Mouse (Mus musculus): ENCODE results near the gene Mybbp1a. TPM values are rescaled to one million over a fixed set of nuclear protein-coding genes. Genes with fewer than 3 reads are reported as not detected.

The Mybbp1a gene
- total and polyA plus RNA-seq, 2 experiments from 2014 or later: 38.0 to 52.4 TPM

DNA sequence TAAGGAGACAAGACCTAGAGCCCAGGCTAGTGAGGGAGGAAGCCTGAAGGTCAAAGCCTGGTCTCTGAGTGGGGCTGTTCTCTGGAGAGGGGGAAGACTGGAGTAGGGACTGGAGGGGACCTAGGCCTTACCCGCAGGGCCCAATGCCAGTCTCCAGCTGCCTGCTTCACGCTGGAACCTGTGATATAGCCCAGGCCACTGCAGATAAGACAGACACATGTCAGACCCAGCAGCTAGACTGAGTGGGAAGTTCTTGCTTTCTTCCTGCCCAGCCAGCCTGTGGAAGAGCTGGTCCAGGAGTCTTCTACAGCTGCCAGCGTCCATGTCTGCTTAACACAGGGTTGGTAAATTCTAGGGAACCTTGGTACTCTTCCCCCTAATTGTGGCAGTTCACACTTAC lies 17.3 kb downstream of the Mybbp1a start:
- Histone ChIP-seq H3K36me3 (ENCODE audit: insufficient read depth) (peaks cover 47% of the 10 kb centered on the region), H3K9ac (no peak overlapping the region), H3K27ac (ENCODE audit: low read depth, low read length) (no peak overlapping the region; the same call in 1 of the 2 replicates), H3K4me2 (ENCODE audit: low read depth) (no peak overlapping the region), H3K27me3 (ENCODE audit: insufficient read depth, low read length) (no peaks in the 10 kb centered on the region), H3K4me3 (ENCODE audit: low read depth, low read length) (no peak overlapping the region), H3K9me3 (ENCODE audit: low read length) (no peaks in the 10 kb centered on the region), H3K4me1 (ENCODE audit: insufficient read depth) (no peaks in the 10 kb centered on the region)
- DNase-seq (no peak), ATAC-seq (no peak)
- no peak for TF ChIP-seq CTCF (IDR thresholded peaks at IDR 0.05; ENCODE audit: low read depth)
- 88% methylated on average over 3 of the region's 3 CpGs for WGBS

- DNase-seq (no peak), ATAC-seq (no peak)
- no peak overlapping the region for H3K27ac ChIP-seq (ENCODE audit: low read depth, low read length)
- TF ChIP-seq CTCF (IDR thresholded peaks at IDR 0.05; ENCODE audit: low read depth): no peak
- H3K4me2 ChIP-seq (ENCODE audit: low read depth): no peak overlapping the region
- H3K9ac ChIP-seq: no peak overlapping the region
- WGBS: 68% methylated on average over 5 of the region's 5 CpGs
- H3K4me1 ChIP-seq (ENCODE audit: insufficient read depth): no peaks in the 10 kb centered on the region
- H3K4me3 ChIP-seq (ENCODE audit: low read depth, low read length): no peak overlapping the region
- H3K36me3 ChIP-seq (ENCODE audit: insufficient read depth): peaks cover 42% of the 10 kb centered on the region
- no peaks in the 10 kb centered on the region for H3K27me3 ChIP-seq (ENCODE audit: insufficient read depth, low read length)
- H3K9me3 ChIP-seq (ENCODE audit: low read length): no peaks in the 10 kb centered on the region
Observed at GRCm38 (mm10) chr11:72461500-72461981, 20.4 kb downstream of the Mybbp1a start.

GRCm38 (mm10) chr11:72464821-72465220 lies 23.7 kb downstream of the Mybbp1a start:
- H3K27me3 ChIP-seq (ENCODE audit: insufficient read depth, low read length): no peaks in the 10 kb centered on the region
- no peak for TF ChIP-seq CTCF (IDR thresholded peaks at IDR 0.05; ENCODE audit: low read depth)
- 40% methylated on average over 3 of the region's 3 CpGs for WGBS
- no peak overlapping the region for H3K9ac ChIP-seq
- DNase-seq (no peak), ATAC-seq (no peak)
- peaks cover 24% of the 10 kb centered on the region for H3K36me3 ChIP-seq (ENCODE audit: insufficient read depth)
- no peak overlapping the region for H3K27ac ChIP-seq (ENCODE audit: low read depth, low read length)
- no peak overlapping the region for H3K4me3 ChIP-seq (ENCODE audit: low read depth, low read length)
- H3K4me1 ChIP-seq (ENCODE audit: insufficient read depth): no peaks in the 10 kb centered on the region
- H3K4me2 ChIP-seq (ENCODE audit: low read depth): no peak overlapping the region
- no peaks in the 10 kb centered on the region for H3K9me3 ChIP-seq (ENCODE audit: low read length)

- H3K27ac ChIP-seq (ENCODE audit: low read depth, low read length): no peak overlapping the region
- H3K36me3 ChIP-seq (ENCODE audit: insufficient read depth): peaks cover 26% of the 10 kb centered on the region
- TF ChIP-seq CTCF (IDR thresholded peaks at IDR 0.05; ENCODE audit: low read depth): no peak
- ATAC-seq: no peak
- WGBS: 77% methylated on average over 11 of the region's 11 CpGs
- H3K9me3 ChIP-seq (ENCODE audit: low read length): no peaks in the 10 kb centered on the region
- no peak overlapping the region for H3K4me2 ChIP-seq (ENCODE audit: low read depth)
- H3K27me3 ChIP-seq (ENCODE audit: insufficient read depth, low read length): no peaks in the 10 kb centered on the region
- DNase-seq: no peak
- no peak overlapping the region for H3K4me3 ChIP-seq (ENCODE audit: low read depth, low read length)
- no peaks in the 10 kb centered on the region for H3K4me1 ChIP-seq (ENCODE audit: insufficient read depth)
- no peak overlapping the region for H3K9ac ChIP-seq
Observed at GRCm38 (mm10) chr11:72465978-72466693, 25.0 kb downstream of the Mybbp1a start.

DNA sequence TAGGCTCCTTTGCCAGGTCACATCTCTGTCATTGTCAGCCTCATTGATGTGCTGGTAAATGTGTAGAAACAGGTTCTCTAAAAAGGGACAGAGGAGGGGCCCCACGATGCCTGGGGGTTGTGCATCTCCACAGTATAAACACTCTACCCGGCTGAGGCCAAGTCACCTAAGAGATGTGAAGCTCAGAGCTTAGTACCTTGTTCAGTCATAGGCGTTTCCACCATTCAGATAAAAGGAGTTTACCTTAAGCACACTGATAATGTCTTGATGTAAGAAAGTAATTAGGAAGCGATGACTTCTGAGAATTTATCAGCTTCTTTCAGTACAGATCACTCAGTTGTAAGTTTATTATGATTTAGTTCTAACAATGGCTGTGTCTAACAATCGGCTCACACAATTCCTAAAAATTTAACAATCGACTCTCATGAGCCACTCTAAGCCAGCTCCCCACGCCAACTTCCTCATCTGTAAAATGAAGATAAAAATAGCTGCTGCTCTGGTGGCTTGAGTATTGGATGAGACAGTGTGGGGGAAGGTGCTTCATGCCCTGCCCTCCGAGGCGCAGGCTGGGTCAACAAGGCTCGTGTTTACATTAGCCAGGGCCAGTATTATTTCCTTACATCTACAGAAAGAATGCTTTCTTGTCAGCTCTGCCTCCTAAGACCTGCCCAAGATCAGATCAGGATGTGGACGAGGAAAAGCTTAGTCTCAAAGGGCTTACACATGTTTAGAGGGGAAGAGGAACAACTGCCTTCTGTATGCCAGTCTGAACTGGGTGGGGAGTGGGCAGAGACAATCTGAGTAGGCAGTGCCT lies 25.7 kb downstream of the Mybbp1a start:
- no peak overlapping the region for H3K4me3 ChIP-seq (ENCODE audit: low read depth, low read length)
- DNase-seq (no peak), ATAC-seq (no peak)
- no peak for TF ChIP-seq CTCF (IDR thresholded peaks at IDR 0.05; ENCODE audit: low read depth)
- 0 out of 2 replicates have a peak overlapping the region, but pooled peaks have one; percentile 29 for H3K27ac ChIP-seq (ENCODE audit: low read depth, low read length)
- no peaks in the 10 kb centered on the region for H3K4me1 ChIP-seq (ENCODE audit: insufficient read depth)
- WGBS: 66% methylated on average over 11 of the region's 11 CpGs
- no peaks in the 10 kb centered on the region for H3K9me3 ChIP-seq (ENCODE audit: low read length)
- H3K36me3 ChIP-seq (ENCODE audit: insufficient read depth): peaks cover 29% of the 10 kb centered on the region
- no peak overlapping the region for H3K4me2 ChIP-seq (ENCODE audit: low read depth)
- no peaks in the 10 kb centered on the region for H3K27me3 ChIP-seq (ENCODE audit: insufficient read depth, low read length)
- no peak overlapping the region for H3K9ac ChIP-seq

- no peaks in the 10 kb centered on the region for H3K9me3 ChIP-seq (ENCODE audit: low read length)
- H3K36me3 ChIP-seq (ENCODE audit: insufficient read depth): peaks cover 30% of the 10 kb centered on the region; the same call in 1 of the 2 replicates
- no peak overlapping the region for H3K4me3 ChIP-seq (ENCODE audit: low read depth, low read length)
- ATAC-seq (no peak), DNase-seq (no peak)
- no peak for TF ChIP-seq CTCF (IDR thresholded peaks at IDR 0.05; ENCODE audit: low read depth)
- no peak overlapping the region for H3K9ac ChIP-seq
- H3K4me2 ChIP-seq (ENCODE audit: low read depth): no peak overlapping the region
- no peaks in the 10 kb centered on the region for H3K4me1 ChIP-seq (ENCODE audit: insufficient read depth)
- 76% methylated on average over 5 of the region's 5 CpGs for WGBS
- H3K27ac ChIP-seq (ENCODE audit: low read depth, low read length): no peak overlapping the region
- no peaks in the 10 kb centered on the region for H3K27me3 ChIP-seq (ENCODE audit: insufficient read depth, low read length)
Observed at GRCm38 (mm10) chr11:72468525-72468924, 27.4 kb downstream of the Mybbp1a start.

DNA sequence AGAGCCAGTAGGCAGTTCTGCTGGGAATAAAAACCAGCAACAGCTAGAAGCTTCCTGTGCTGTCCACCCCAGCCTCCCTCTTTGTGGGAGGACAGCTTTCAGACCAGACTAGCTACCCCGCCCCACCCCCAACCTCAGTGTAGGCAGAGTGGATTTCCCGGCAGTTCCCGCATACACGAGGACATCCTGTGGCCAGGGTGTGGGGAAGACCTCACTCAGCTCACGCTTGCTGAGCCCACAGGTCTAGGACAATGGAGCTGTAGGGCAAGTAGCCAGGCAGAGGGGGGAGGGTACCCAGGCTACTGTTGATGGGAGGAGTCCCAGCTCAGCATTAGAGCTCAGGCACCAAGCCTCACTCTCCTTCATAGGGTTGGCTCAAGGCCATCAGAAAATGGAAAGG lies 28.1 kb downstream of the Mybbp1a start:
- Histone ChIP-seq H3K4me2 (ENCODE audit: low read depth) (no peak overlapping the region), H3K27me3 (ENCODE audit: insufficient read depth, low read length) (no peaks in the 10 kb centered on the region), H3K9me3 (ENCODE audit: low read length) (no peaks in the 10 kb centered on the region), H3K36me3 (ENCODE audit: insufficient read depth) (peaks cover 34% of the 10 kb centered on the region; the same call in 1 of the 2 replicates), H3K4me1 (ENCODE audit: insufficient read depth) (no peaks in the 10 kb centered on the region), H3K9ac (no peak overlapping the region), H3K4me3 (ENCODE audit: low read depth, low read length) (no peak overlapping the region), H3K27ac (ENCODE audit: low read depth, low read length) (no peak overlapping the region)
- WGBS: 19% methylated on average over 5 of the region's 5 CpGs
- TF ChIP-seq CTCF (IDR thresholded peaks at IDR 0.05; ENCODE audit: low read depth): no peak
- DNase-seq: no peak
- no peak for ATAC-seq

Measured in forebrain, postnatal 0 days (tissue).